Mouse (Mus musculus): ENCODE data around the gene Kif26b.

Gene Kif26b

GRCm38 (mm10) chr1:178716411-178716810 is 187.5 kb downstream of the Kif26b start:
- no peak for DNase-seq (ENCODE audit: low spot score in 2 of 2)

GRCm38 (mm10) chr1:178720821-178721220 is 191.9 kb downstream of the Kif26b start:
- DNase-seq (ENCODE audit: low spot score in 2 of 2) = no peak

GRCm38 (mm10) chr1:178722793-178723192 is 193.9 kb downstream of the Kif26b start:
- DNase-seq (ENCODE audit: low spot score in 2 of 2) = no peak

- DNase-seq (ENCODE audit: low spot score in 2 of 2) = no peak
Observed at GRCm38 (mm10) chr1:178725536-178725935, 196.6 kb downstream of the Kif26b start.

GRCm38 (mm10) chr1:178728256-178728655 is 199.3 kb downstream of the Kif26b start:
- no peak for DNase-seq (ENCODE audit: low spot score in 2 of 2)

GRCm38 (mm10) chr1:178730271-178730670 is 201.3 kb downstream of the Kif26b start:
- DNase-seq (ENCODE audit: low spot score in 2 of 2) = no peak

GRCm38 (mm10) chr1:178733035-178733434 is 204.1 kb downstream of the Kif26b start:
- no peak for DNase-seq (ENCODE audit: low spot score in 2 of 2)

- DNase-seq (ENCODE audit: low spot score in 2 of 2) = no peak
Observed at GRCm38 (mm10) chr1:178734576-178734975, 205.7 kb downstream of the Kif26b start.

- no peak for DNase-seq (ENCODE audit: low spot score in 2 of 2)
Observed at GRCm38 (mm10) chr1:178736931-178737330, 208.0 kb downstream of the Kif26b start.

GRCm38 (mm10) chr1:178743820-178744219 is 214.9 kb downstream of the Kif26b start:
- DNase-seq (ENCODE audit: low spot score in 2 of 2) = no peak

GRCm38 (mm10) chr1:178744526-178744925 is 215.6 kb downstream of the Kif26b start:
- DNase-seq (ENCODE audit: low spot score in 2 of 2) = no peak

GRCm38 (mm10) chr1:178744961-178745360 is 216.0 kb downstream of the Kif26b start:
- no peak for DNase-seq (ENCODE audit: low spot score in 2 of 2)

- DNase-seq (ENCODE audit: low spot score in 2 of 2) = no peak
Observed at GRCm38 (mm10) chr1:178745471-178745870, 216.5 kb downstream of the Kif26b start.

- DNase-seq (ENCODE audit: low spot score in 2 of 2) = no peak
Observed at GRCm38 (mm10) chr1:178747279-178748221, 218.6 kb downstream of the Kif26b start.

- DNase-seq (ENCODE audit: low spot score in 2 of 2) = no peak
Observed at GRCm38 (mm10) chr1:178748222-178748600, 219.3 kb downstream of the Kif26b start.

GRCm38 (mm10) chr1:178748617-178749016 is 219.7 kb downstream of the Kif26b start:
- no peak for DNase-seq (ENCODE audit: low spot score in 2 of 2)

GRCm38 (mm10) chr1:178749786-178750185 is 220.9 kb downstream of the Kif26b start:
- no peak for DNase-seq (ENCODE audit: low spot score in 2 of 2)

GRCm38 (mm10) chr1:178758441-178758840 is 229.5 kb downstream of the Kif26b start:
- DNase-seq (ENCODE audit: low spot score in 2 of 2) = no peak

GRCm38 (mm10) chr1:178762125-178762741 is 233.3 kb downstream of the Kif26b start:
- no peak for DNase-seq (ENCODE audit: low spot score in 2 of 2)

GRCm38 (mm10) chr1:178764914-178765313 is 236.0 kb downstream of the Kif26b start:
- no peak for DNase-seq (ENCODE audit: low spot score in 2 of 2)

- no peak for DNase-seq (ENCODE audit: low spot score in 2 of 2)
Observed at GRCm38 (mm10) chr1:178765650-178766049, 236.7 kb downstream of the Kif26b start.

- no peak for DNase-seq (ENCODE audit: low spot score in 2 of 2)
Observed at GRCm38 (mm10) chr1:178768976-178769375, 240.1 kb downstream of the Kif26b start.

GRCm38 (mm10) chr1:178769988-178770387 is 241.1 kb downstream of the Kif26b start:
- no peak for DNase-seq (ENCODE audit: low spot score in 2 of 2)

Measured in natural killer cell, adult 2 months (primary cell).